Mouse (Mus musculus) spleen, adult 2 months (tissue): ENCODE data around the gene Prkar2a. TPM values are rescaled to one million over a fixed set of nuclear protein-coding genes. Genes with fewer than 3 reads are reported as not detected.

ENCODE experiments used
- DNase-seq, 2 experiments: peaks; one replicate each; pipeline versions ENCODE4 v3.0.0 to v3.0.0-alpha.2; 2012 to 2021; ENCODE audit warnings: low spot score in 2 of 2, low read depth in 1 of 2
- H3K27ac ChIP-seq: fragments of 200-500 bp; 2 replicates; pipeline ENCODE4 v1.5.1; 2012; ENCODE audit warnings: low read length, inconsistent platforms; ENCODE audit not compliant: insufficient read depth
- H3K27me3 ChIP-seq: fragments of 200-500 bp; 2 replicates; pipeline ENCODE4 v1.6.1; 2012; ENCODE audit warnings: mild to moderate bottlenecking, moderate library complexity, low read length, inconsistent platforms; ENCODE audit not compliant: control insufficient read depth, insufficient read depth
- H3K36me3 ChIP-seq: fragments of 200-500 bp; 2 replicates; pipeline ENCODE4 v1.6.1; 2012; ENCODE audit warnings: mild to moderate bottlenecking, low read length, inconsistent platforms; ENCODE audit not compliant: control insufficient read depth, insufficient read depth
- H3K4me1 ChIP-seq: fragments of 200-500 bp; 2 replicates; pipeline ENCODE4 v1.6.1; 2011; ENCODE audit warnings: inconsistent platforms; ENCODE audit not compliant: control insufficient read depth, insufficient read depth, insufficient read length
- H3K4me3 ChIP-seq: fragments of 200-500 bp; 2 replicates; pipeline ENCODE4 v1.5.1; 2011; ENCODE audit warnings: mild to moderate bottlenecking, inconsistent platforms; ENCODE audit not compliant: insufficient read depth, insufficient read length; ENCODE audit errors: extremely low read depth
- CTCF ChIP-seq: fragments of 200-500 bp; IDR thresholded peaks from 2 replicates; pipeline ENCODE4 v1.5.1; 2011; ENCODE audit warnings: mild to moderate bottlenecking, inconsistent platforms; ENCODE audit not compliant: insufficient read depth, insufficient read length, insufficient replicate concordance; ENCODE audit errors: extremely low read depth
- POLR2A ChIP-seq: fragments of 200-500 bp; IDR thresholded peaks from 2 replicates; pipeline ENCODE4 v1.6.1; 2011; ENCODE audit warnings: low read depth, low read length, inconsistent platforms
- WGBS: fragments of 180-500 bp; shearing (Covaris S2); methylation state at CpG from one replicate; pipeline ENCODE4 v1.1.7; 2018; 5-methylcytosine and 5-hydroxymethylcytosine counted together
- polyA plus RNA-seq: library from polyadenylated mRNA; depleted of rRNA; stranded (reverse); fragments of >200 nt; gene quantifications from 2 replicates; pipeline ENCODE4 v1.2.3, GENCODE M21; 2012

Gene Prkar2a
- polyA plus RNA-seq, 1 experiment, result 3.9 TPM

DNA sequence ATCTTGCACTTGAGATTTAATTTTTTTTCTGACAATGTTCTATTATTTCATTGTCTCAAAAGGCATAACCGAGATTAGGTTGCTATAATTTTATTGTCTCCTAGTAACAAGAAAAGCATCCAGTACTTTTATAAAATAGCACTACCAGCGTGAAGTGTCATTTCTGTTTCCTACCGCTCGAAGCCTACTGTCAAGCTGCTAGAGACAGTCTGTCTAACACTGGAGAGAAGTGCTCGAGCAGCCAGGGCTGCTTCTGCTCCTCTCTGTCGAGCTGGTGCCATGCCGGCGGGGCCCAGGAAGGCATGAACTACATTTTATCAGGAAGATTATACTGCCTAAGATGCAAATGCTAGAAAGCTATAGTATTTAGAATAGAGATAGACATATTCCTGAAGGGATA is 19.7 kb downstream of the Prkar2a start:
- no peak for DNase-seq
- whole genome bisulfite sequencing, result 93% methylated on average over 8 of the region's 8 CpGs
- TF ChIP-seq CTCF, result no peak
- no peak for TF ChIP-seq POLR2A

GRCm38 (mm10) chr9:108710767-108711166 is 21.7 kb downstream of the Prkar2a start:
- Histone ChIP-seq H3K27me3 (no peaks in the 10 kb centered on the region), H3K36me3 (no peaks in the 10 kb centered on the region), H3K27ac (no peak overlapping the region), H3K4me3 (no peak overlapping the region), H3K4me1 (no peaks in the 10 kb centered on the region)
- no peak for TF ChIP-seq POLR2A
- no peak for TF ChIP-seq CTCF
- WGBS, result 91% methylated on average over 7 of the region's 7 CpGs
- no peak for DNase-seq

More for the DNA sequence above, 19.7 kb downstream of the Prkar2a start:
- H3K36me3 ChIP-seq, result no peaks in the 10 kb centered on the region
- H3K4me1 ChIP-seq, result no peaks in the 10 kb centered on the region
- no peak overlapping the region for H3K4me3 ChIP-seq
- H3K27me3 ChIP-seq, result no peaks in the 10 kb centered on the region
- H3K27ac ChIP-seq, result no peak overlapping the region

DNA sequence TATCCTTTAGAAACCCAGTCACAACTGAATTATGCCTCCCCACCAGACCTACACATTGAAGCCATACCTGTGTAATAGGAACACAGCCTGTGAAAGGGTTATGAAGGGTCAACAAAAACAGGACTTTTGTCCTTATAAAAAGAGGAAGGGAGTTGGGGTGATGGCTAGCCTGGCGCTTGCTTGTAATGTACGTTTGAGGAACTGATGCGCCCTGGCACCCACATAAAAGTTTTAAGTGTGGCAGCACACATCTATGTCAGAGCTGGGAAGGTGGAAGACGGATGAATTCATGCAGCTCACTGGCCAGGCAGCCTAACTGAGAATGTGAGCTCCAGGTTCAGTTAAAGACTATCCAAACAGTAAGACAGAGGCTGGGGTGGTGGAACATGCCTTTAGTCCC is 27.1 kb downstream of the Prkar2a start:
- H3K27me3 ChIP-seq, result no peaks in the 10 kb centered on the region
- no peaks in the 10 kb centered on the region for H3K36me3 ChIP-seq
- no peak overlapping the region for H3K4me3 ChIP-seq
- no peak overlapping the region for H3K27ac ChIP-seq
- DNase-seq, result no peak
- 62% methylated on average over 4 of the region's 4 CpGs for WGBS
- no peak for TF ChIP-seq POLR2A
- no peaks in the 10 kb centered on the region for H3K4me1 ChIP-seq

DNA sequence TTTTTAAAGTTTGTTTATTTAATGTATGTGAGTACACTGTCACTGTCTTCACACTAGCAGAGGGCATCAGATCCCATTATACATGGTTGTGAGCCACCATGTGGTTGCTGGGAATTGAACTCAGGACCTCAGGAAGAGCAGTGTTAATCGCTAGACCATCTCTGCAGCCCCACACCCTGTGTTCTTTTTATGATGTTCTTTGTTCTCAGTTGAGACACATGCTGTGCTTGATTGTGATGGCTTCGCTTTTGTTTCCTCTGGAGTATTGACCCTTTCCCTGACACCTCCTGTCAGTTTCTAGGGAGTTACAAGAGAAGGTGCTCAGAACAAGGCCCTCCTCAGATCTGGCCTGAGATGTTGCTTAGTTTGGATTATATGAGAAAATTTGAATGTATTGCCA is 34.6 kb downstream of the Prkar2a start:
- H3K36me3 ChIP-seq, result no peaks in the 10 kb centered on the region
- H3K4me3 ChIP-seq, result no peak overlapping the region
- 87% methylated on average over 2 of the region's 2 CpGs for WGBS
- TF ChIP-seq CTCF (no peak), POLR2A (no peak)
- no peaks in the 10 kb centered on the region for H3K4me1 ChIP-seq
- no peaks in the 10 kb centered on the region for H3K27me3 ChIP-seq
- no peak for DNase-seq
- H3K27ac ChIP-seq, result no peak overlapping the region

- Histone ChIP-seq H3K27me3 (no peaks in the 10 kb centered on the region), H3K4me1 (no peaks in the 10 kb centered on the region), H3K4me3 (no peak overlapping the region), H3K36me3 (no peaks in the 10 kb centered on the region), H3K27ac (no peak overlapping the region)
- 86% methylated on average over 5 of the region's 5 CpGs for WGBS
- DNase-seq, result no peak
- TF ChIP-seq POLR2A, result no peak
- TF ChIP-seq CTCF, result no peak
Observed at GRCm38 (mm10) chr9:108726116-108726515, 37.0 kb downstream of the Prkar2a start.

DNA sequence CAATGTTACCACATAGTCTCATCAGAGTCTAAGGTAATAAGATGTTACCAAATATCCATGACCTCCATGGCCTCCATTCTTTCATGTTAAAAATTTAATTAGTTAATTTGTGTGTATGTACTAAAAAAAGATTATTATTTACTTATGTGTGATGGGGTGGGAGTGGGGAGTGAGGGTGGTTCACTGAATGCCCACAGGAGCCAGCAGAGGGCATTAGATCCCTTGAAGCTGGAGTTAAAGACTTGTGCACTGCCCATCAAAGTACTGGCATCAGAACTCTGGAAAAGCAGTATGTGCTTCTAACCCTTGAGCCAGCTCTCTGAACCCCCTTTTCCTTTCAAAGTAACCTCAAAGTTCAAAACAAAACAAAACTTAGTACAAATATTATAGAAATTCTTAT is 39.9 kb downstream of the Prkar2a start:
- Histone ChIP-seq H3K27ac (no peak overlapping the region), H3K36me3 (no peaks in the 10 kb centered on the region), H3K4me3 (no peak overlapping the region), H3K27me3 (no peaks in the 10 kb centered on the region), H3K4me1 (no peaks in the 10 kb centered on the region)
- TF ChIP-seq POLR2A (no peak), CTCF (no peak)
- DNase-seq, result no peak

DNA sequence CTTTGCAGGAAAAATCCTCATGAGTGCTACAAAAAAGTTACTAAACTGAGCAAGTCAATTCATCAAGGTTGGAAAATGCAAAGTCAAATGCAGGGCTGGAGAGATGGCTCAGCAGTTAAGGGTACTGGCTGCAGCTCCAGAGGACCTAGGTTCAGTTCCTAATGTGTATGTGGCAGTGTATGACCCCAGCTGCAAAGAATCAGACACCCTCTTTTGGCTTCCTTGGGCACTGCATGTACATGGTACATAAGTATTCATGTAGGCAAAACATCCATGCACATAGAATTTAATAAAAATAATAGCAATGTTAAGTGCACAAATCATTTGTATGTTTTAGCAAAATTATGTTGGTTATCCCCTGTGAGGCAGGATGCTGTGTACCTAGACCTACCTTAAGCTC is 43.3 kb downstream of the Prkar2a start:
- no peak for DNase-seq
- TF ChIP-seq POLR2A (no peak), CTCF (no peak)
- Histone ChIP-seq H3K36me3 (no peaks in the 10 kb centered on the region), H3K27ac (no peak overlapping the region), H3K27me3 (no peaks in the 10 kb centered on the region), H3K4me3 (no peak overlapping the region), H3K4me1 (no peaks in the 10 kb centered on the region)

DNA sequence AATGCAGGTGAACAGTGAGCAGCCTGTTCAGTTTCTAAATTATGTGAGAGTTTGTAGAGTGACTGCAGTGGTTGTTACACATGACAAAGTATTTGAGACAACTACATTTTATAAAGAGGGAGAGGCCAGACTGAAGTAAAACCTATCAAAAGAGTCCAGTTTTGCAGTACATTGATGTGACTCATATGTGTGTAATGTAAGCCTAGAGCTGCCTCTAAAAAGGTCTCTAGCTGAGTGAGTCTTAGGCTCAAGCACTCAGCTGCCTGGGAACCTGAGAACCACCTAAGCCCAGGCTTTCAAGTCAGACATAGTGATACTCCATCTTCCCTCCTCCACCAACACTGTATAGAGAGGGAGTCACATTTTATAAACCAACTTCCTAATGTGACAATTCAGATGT is 45.5 kb downstream of the Prkar2a start:
- Histone ChIP-seq H3K4me3 (no peak overlapping the region), H3K27me3 (no peaks in the 10 kb centered on the region), H3K4me1 (no peaks in the 10 kb centered on the region), H3K36me3 (no peaks in the 10 kb centered on the region), H3K27ac (no peak overlapping the region)
- TF ChIP-seq CTCF (no peak), POLR2A (no peak)
- no peak for DNase-seq
